Mouse (Mus musculus) liver, postnatal 0 days (tissue): Measurements from ENCODE around the gene Esyt3.

Experiments
- CTCF ChIP-seq: sonication (generic); IDR thresholded peaks from 2 replicates; pipeline ENCODE4 v1.5.1; 2016; ENCODE audit warnings: antibody characterized with exemption, low read depth
- EP300 ChIP-seq: IDR thresholded peaks from 2 replicates; pipeline ENCODE4 v1.6.1; 2016; ENCODE audit warnings: antibody characterized with exemption, low read depth, mild to moderate bottlenecking

DNA sequence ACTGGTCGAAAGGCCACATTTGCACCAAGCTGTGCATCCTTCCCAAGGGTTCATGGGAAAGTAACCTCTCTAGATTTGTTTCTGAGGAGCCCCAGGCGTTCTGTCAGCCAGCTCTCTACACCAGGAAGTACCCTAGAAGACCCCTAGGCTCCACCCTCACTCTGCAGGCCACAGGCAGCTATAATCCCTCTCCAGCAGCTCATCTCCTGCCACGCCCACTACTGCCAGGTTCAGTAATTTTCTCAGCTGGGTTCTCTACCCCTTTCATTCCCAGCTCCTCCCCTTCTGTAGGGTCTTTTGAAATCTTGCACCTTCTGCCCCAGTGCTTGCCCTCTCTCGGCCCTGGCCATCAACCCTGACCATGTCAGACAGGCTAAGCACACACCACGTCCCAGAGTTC lies 2.4 kb downstream of the Esyt3 start:
- TF ChIP-seq CTCF (no peak), EP300 (no peak)
